ENCODE assay signal across 9 mouse cellular contexts in the genomic region with DNA sequence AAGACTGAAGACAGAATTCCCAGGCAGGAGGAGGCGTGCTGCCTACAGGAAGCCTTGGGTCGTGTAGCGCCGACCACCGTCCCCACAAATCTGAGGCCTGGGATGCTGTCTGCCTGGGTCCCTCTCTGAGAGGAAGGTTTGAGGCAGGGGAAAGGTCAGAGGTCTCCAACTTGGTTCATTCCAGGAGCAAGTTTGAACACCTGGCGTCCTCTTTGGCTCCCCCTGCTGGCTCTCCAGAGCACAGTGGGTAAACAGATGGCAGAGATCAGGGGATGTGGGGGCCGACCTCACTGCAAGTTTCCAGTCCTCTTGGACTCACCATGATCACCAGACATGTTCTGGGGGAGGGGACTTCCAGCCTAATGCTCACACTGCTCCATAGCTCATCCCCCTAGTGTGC. TPM values are rescaled to one million over a fixed set of nuclear protein-coding genes. Genes with fewer than 3 reads are reported as not detected.
DNase-seq lines count a peak whose midpoint lies in the region; ATAC-seq and TF ChIP-seq lines count a peak whose summit lies in the region.
"Had no signal": no experiment of that assay in that cellular context is flagged by ENCODE, and none has a peak within 500 bp of the region (broad histone marks: within the 10 kb centered on the region; RNA-seq: fewer than 3 reads in every experiment).

No protein-coding gene starts in this region.

- peak; percentile 77 for TF ChIP-seq CTCF in forebrain, postnatal 0 days (IDR thresholded peaks at IDR 0.05; ENCODE audit: low read depth)

- H3K27me3 ChIP-seq in forebrain, postnatal 0 days (ENCODE audit: insufficient read depth, low read length), result no peaks in the 10 kb centered on the region
- peaks cover 14% of the 10 kb centered on the region for H3K27me3 ChIP-seq in forebrain, embryonic 12.5 days
- no peaks in the 10 kb centered on the region for H3K27me3 ChIP-seq in embryonic facial prominence, embryonic 11.5 days (ENCODE audit: control insufficient read depth, insufficient read depth, low read length)
- H3K27me3 ChIP-seq: heart, embryonic 13.5 days had no signal

- 49% methylated on average over 7 of the region's 7 CpGs for WGBS in forebrain, postnatal 0 days
- WGBS in forebrain, embryonic 12.5 days, result 60% methylated on average over 7 of the region's 7 CpGs
- 40% methylated on average over 7 of the region's 7 CpGs for WGBS in embryonic facial prominence, embryonic 11.5 days

- H3K4me2 ChIP-seq in forebrain, postnatal 0 days (ENCODE audit: low read depth), result no peak overlapping the region
- H3K4me2 ChIP-seq in forebrain, embryonic 12.5 days, result no peak overlapping the region
- H3K4me2 ChIP-seq in embryonic facial prominence, embryonic 11.5 days (ENCODE audit: low read depth, low read length), result no peak overlapping the region
- H3K4me2 ChIP-seq: heart, embryonic 13.5 days had no signal

- H3K27ac ChIP-seq in forebrain, postnatal 0 days (ENCODE audit: low read depth, low read length), result no peak overlapping the region
- H3K27ac ChIP-seq in forebrain, embryonic 12.5 days, result no peak overlapping the region
- H3K27ac ChIP-seq in embryonic facial prominence, embryonic 11.5 days (replicated peaks; ENCODE audit: low read depth, low read length), result no peak overlapping the region
- H3K27ac ChIP-seq: heart, embryonic 13.5 days had no signal

- no peaks in the 10 kb centered on the region for H3K9me3 ChIP-seq in forebrain, postnatal 0 days (ENCODE audit: low read length)
- H3K9me3 ChIP-seq in forebrain, embryonic 12.5 days, result no peaks in the 10 kb centered on the region
- H3K9me3 ChIP-seq in embryonic facial prominence, embryonic 11.5 days (replicated peaks; ENCODE audit: control insufficient read depth, low read length), result no peaks in the 10 kb centered on the region
- H3K9me3 ChIP-seq: heart, embryonic 13.5 days had no signal

- no peaks in the 10 kb centered on the region for H3K4me1 ChIP-seq in forebrain, postnatal 0 days (ENCODE audit: insufficient read depth)
- H3K4me1 ChIP-seq in forebrain, embryonic 12.5 days, result peaks cover 19% of the 10 kb centered on the region
- no peaks in the 10 kb centered on the region for H3K4me1 ChIP-seq in embryonic facial prominence, embryonic 11.5 days (ENCODE audit: control insufficient read depth, insufficient read depth, low read length)

- no peak for DNase-seq in forebrain, postnatal 0 days
- peak; percentile 56 for DNase-seq in urinary bladder, postnatal 25 days (ENCODE audit: low spot score)
- DNase-seq in urinary bladder, postnatal 4 days (ENCODE audit: low spot score in 2 of 2), result no peak
- peak; percentile 67 for DNase-seq in embryonic facial prominence, embryonic 11.5 days (ENCODE audit: low spot score)
- peak; percentile 76 for DNase-seq in kidney, postnatal 10 days
- DNase-seq in thymus, adult 18-20 months, result peak; percentile 37 to 55

- peaks cover 23% of the 10 kb centered on the region; the same call in 1 of the 2 replicates for H3K36me3 ChIP-seq in forebrain, postnatal 0 days (ENCODE audit: insufficient read depth)
- H3K36me3 ChIP-seq in forebrain, embryonic 12.5 days (replicated peaks), result no peaks in the 10 kb centered on the region
- no peaks in the 10 kb centered on the region for H3K36me3 ChIP-seq in embryonic facial prominence, embryonic 11.5 days (replicated peaks; ENCODE audit: control insufficient read depth, insufficient read depth, low read depth, low read length)

- no peak for ATAC-seq in forebrain, postnatal 0 days
- ATAC-seq in forebrain, embryonic 12.5 days (ENCODE audit: low FRiP score), result no peak; the same call in 1 of the 2 replicates
- no peak for ATAC-seq in embryonic facial prominence, embryonic 11.5 days (replicated peaks; ENCODE audit: insufficient number of reproducible peaks, low FRiP score, low TSS enrichment, low read depth)
- peak; percentile 32 for ATAC-seq in megakaryocyte-erythroid progenitor cell, adult 5-6 weeks (replicated peaks; ENCODE audit: low FRiP score, low TSS enrichment, poor library complexity, severe bottlenecking)

- H3K4me3 ChIP-seq in forebrain, postnatal 0 days (ENCODE audit: low read depth, low read length), result no peak overlapping the region
- H3K4me3 ChIP-seq in forebrain, embryonic 12.5 days (replicated peaks), result no peak overlapping the region
- no peak overlapping the region for H3K4me3 ChIP-seq in embryonic facial prominence, embryonic 11.5 days (ENCODE audit: low read depth, low read length)
- H3K4me3 ChIP-seq: heart, embryonic 13.5 days had no signal

- H3K9ac ChIP-seq in forebrain, postnatal 0 days, result no peak overlapping the region
- no peak overlapping the region for H3K9ac ChIP-seq in forebrain, embryonic 12.5 days
- no peak overlapping the region for H3K9ac ChIP-seq in embryonic facial prominence, embryonic 11.5 days (replicated peaks; ENCODE audit: low read length)
- H3K9ac ChIP-seq: heart, embryonic 13.5 days had no signal

RNA-seq across cellular contexts. Expression of gene Smyd2, which starts 39.3 kb away (rescaled TPM):
- total RNA-seq in forebrain, postnatal 0 days (2014; rRNA removed), result 75.9 and 87.2 TPM in 2 replicates
- 109 and 116 TPM in 2 replicates for polyA plus RNA-seq in forebrain, postnatal 0 days (2015; fragmentation: Nextera tagmentation; extraction: Ambion mirVana)
- 38.0 and 42.7 TPM in 2 replicates for polyA plus RNA-seq in forebrain, embryonic 12.5 days (2016; fragmentation: Nextera tagmentation; extraction: Ambion mirVana)
- 83.9 and 88.8 TPM in 2 replicates for polyA plus RNA-seq in embryonic facial prominence, embryonic 11.5 days (2014; fragmentation: Nextera tagmentation; extraction: Ambion mirVana)
- 101 and 125 TPM in 2 replicates for total RNA-seq in megakaryocyte-erythroid progenitor cell, adult 5-6 weeks (2014; fragmentation: Nextera tagmentation)
- 152 and 155 TPM in 2 replicates for total RNA-seq in megakaryocyte-erythroid progenitor cell, adult 5-6 weeks (2017)

Comparison
In these comparisons a context has a peak if more than half of its experiments do, and no peak if none do; other contexts are left out.
1. DNase-seq: peak in urinary bladder, postnatal 25 days (single experiment), embryonic facial prominence, embryonic 11.5 days (single experiment), kidney, postnatal 10 days (single experiment) and thymus, adult 18-20 months (2 of 2); none in forebrain, postnatal 0 days (single experiment) and urinary bladder, postnatal 4 days (0 of 2).